Mouse (Mus musculus): ENCODE measurements around the gene Iqcn. TPM values are rescaled to one million over a fixed set of nuclear protein-coding genes. Genes with fewer than 3 reads are reported as not detected.

Iqcn gene
- total and polyA plus RNA-seq, 3 experiments: not detected

- TF ChIP-seq KAT2A (conservative IDR thresholded peaks at IDR 0.05; ENCODE audit: low read depth, low read length) (no peak), POLR2A (IDR thresholded peaks at IDR 0.05; ENCODE audit: control insufficient read depth in 1 of 2, insufficient read depth in 1 of 2, low read depth in 1 of 2, low read length in 2 of 2, poor library complexity in 1 of 2) (no peak), POLR2AphosphoS2 (IDR thresholded peaks at IDR 0.05; ENCODE audit: low read length) (no peak), TBP (IDR thresholded peaks at IDR 0.05; ENCODE audit: low read depth, low read length) (no peak), SIN3A (IDR thresholded peaks at IDR 0.05; ENCODE audit: low read length) (no peak), TCF12 (IDR thresholded peaks at IDR 0.05; ENCODE audit: low read depth, low read length) (no peak), E2F4 (IDR thresholded peaks at IDR 0.05; ENCODE audit: borderline replicate concordance, low read depth, low read length) (no peak), ZNF384 (IDR thresholded peaks at IDR 0.05; ENCODE audit: low read depth, low read length) (no peak), MAFK (IDR thresholded peaks at IDR 0.05; ENCODE audit: borderline replicate concordance, low read depth, low read length) (no peak), ETS1 (IDR thresholded peaks at IDR 0.05; ENCODE audit: low read depth, low read length) (no peak)
- Histone ChIP-seq H3K4me1 (ENCODE audit: control insufficient read depth in 1 of 2, insufficient read depth in 2 of 2, low read length in 2 of 2) (no peaks in the 10 kb centered on the region), H3K9ac (ENCODE audit: control insufficient read depth, low read depth, low read length, poor library complexity, severe bottlenecking) (no peak overlapping the region), H3K27me3 (ENCODE audit: control insufficient read depth in 1 of 2, insufficient read depth in 2 of 2, low read length in 2 of 2) (peaks cover 0 to 1% of the 10 kb centered on the region in 2 experiments; a peak in 2 of 4 replicates), H3K4me3 (ENCODE audit: control insufficient read depth in 1 of 2, insufficient read depth in 1 of 2, low read depth in 2 of 2, low read length in 2 of 2) (no peak overlapping the region), H3K36me3 (ENCODE audit: control insufficient read depth in 1 of 2, insufficient read depth in 2 of 2, low read length in 2 of 2) (no peaks in the 10 kb centered on the region), H3K9me3 (replicated peaks; ENCODE audit: insufficient read depth, low read length) (no peaks in the 10 kb centered on the region), H3K79me2 (ENCODE audit: control insufficient read depth, insufficient read depth, low read length, poor library complexity) (no peaks in the 10 kb centered on the region), H3K27ac (ENCODE audit: control insufficient read depth, low read depth, low read length) (no peak overlapping the region)
- DNase-seq (ENCODE audit: low read depth, low spot score): no peak
These were observed 38.4 kb downstream of the Iqcn start for GRCm38 (mm10) chr8:70741661-70742060.

- TF ChIP-seq TBP (IDR thresholded peaks at IDR 0.05; ENCODE audit: low read depth, low read length) (no peak), RCOR1 (IDR thresholded peaks at IDR 0.05; ENCODE audit: low read depth, low read length) (no peak), ZC3H11A (IDR thresholded peaks at IDR 0.05; ENCODE audit: low read depth, low read length) (no peak), TAL1 (IDR thresholded peaks at IDR 0.05; ENCODE audit: low read length) (no peak), MXI1 (IDR thresholded peaks at IDR 0.05; ENCODE audit: low read depth, low read length) (no peak), CTCF (IDR thresholded peaks at IDR 0.05 in 2 of 3, conservative IDR thresholded peaks at IDR 0.05 in 1 of 3; ENCODE audit: control insufficient read depth in 1 of 3, insufficient read depth in 1 of 3, low read depth in 2 of 3, low read length in 3 of 3, poor library complexity in 1 of 3, severe bottlenecking in 1 of 3) (no peak), E2F4 (IDR thresholded peaks at IDR 0.05; ENCODE audit: borderline replicate concordance, low read depth, low read length) (no peak), MAZ (IDR thresholded peaks at IDR 0.05; ENCODE audit: low read depth, low read length) (no peak), CHD1 (IDR thresholded peaks at IDR 0.05; ENCODE audit: low read depth, low read length) (no peak), MAFK (IDR thresholded peaks at IDR 0.05; ENCODE audit: borderline replicate concordance, low read depth, low read length) (no peak), ETS1 (IDR thresholded peaks at IDR 0.05; ENCODE audit: low read depth, low read length) (no peak), ZNF384 (IDR thresholded peaks at IDR 0.05; ENCODE audit: low read depth, low read length) (no peak), MAX (IDR thresholded peaks at IDR 0.05; ENCODE audit: low read length) (no peak), ZKSCAN1 (IDR thresholded peaks at IDR 0.05; ENCODE audit: low read depth, low read length) (no peak), MEF2A (IDR thresholded peaks at IDR 0.05; ENCODE audit: extremely low read depth, insufficient replicate concordance, low read depth, low read length, poor library complexity, severe bottlenecking) (no peak), MYB (IDR thresholded peaks at IDR 0.05; ENCODE audit: low read depth, low read length) (no peak), RAD21 (IDR thresholded peaks at IDR 0.05; ENCODE audit: low read depth, low read length) (no peak), GABPA (IDR thresholded peaks at IDR 0.05; ENCODE audit: low read depth, low read length) (no peak), HCFC1 (IDR thresholded peaks at IDR 0.05; ENCODE audit: low read depth, low read length) (no peak)
- Histone ChIP-seq H3K9me3 (replicated peaks; ENCODE audit: insufficient read depth, low read length) (no peaks in the 10 kb centered on the region), H3K27ac (ENCODE audit: control insufficient read depth, low read depth, low read length) (no peak overlapping the region), H3K27me3 (ENCODE audit: control insufficient read depth in 1 of 2, insufficient read depth in 2 of 2, low read length in 2 of 2) (peaks cover 0 to 1% of the 10 kb centered on the region in 2 experiments; a peak in 2 of 4 replicates), H3K36me3 (ENCODE audit: control insufficient read depth in 1 of 2, insufficient read depth in 2 of 2, low read length in 2 of 2) (no peaks in the 10 kb centered on the region), H3K79me2 (ENCODE audit: control insufficient read depth, insufficient read depth, low read length, poor library complexity) (no peaks in the 10 kb centered on the region), H3K9ac (ENCODE audit: control insufficient read depth, low read depth, low read length, poor library complexity, severe bottlenecking) (no peak overlapping the region), H3K4me1 (ENCODE audit: control insufficient read depth in 1 of 2, insufficient read depth in 2 of 2, low read length in 2 of 2) (no peaks in the 10 kb centered on the region), H3K4me3 (ENCODE audit: control insufficient read depth in 1 of 2, insufficient read depth in 1 of 2, low read depth in 2 of 2, low read length in 2 of 2) (no peak overlapping the region)
- no peak for DNase-seq (ENCODE audit: low read depth, low spot score)
These were observed 38.9 kb downstream of the Iqcn start for GRCm38 (mm10) chr8:70742176-70742575.
